Mouse (Mus musculus) heart, adult 2 months (tissue): Measurements from ENCODE around the gene Spata6. TPM values are rescaled to one million over a fixed set of nuclear protein-coding genes. Genes with fewer than 3 reads are reported as not detected.

Experiments used
- DNase-seq, 2 experiments: peaks; one replicate each; pipeline ENCODE4 v3.0.0; 2021
- H3K27ac ChIP-seq: fragments of 200-600 bp; 2 replicates; pipeline ENCODE4 v1.8.1; 2022
- H3K27me3 ChIP-seq: fragments of 200-500 bp; 2 replicates; pipeline ENCODE4 v1.6.1; 2012; ENCODE audit warnings: mild to moderate bottlenecking, low read length, inconsistent platforms, mixed read lengths; ENCODE audit not compliant: control insufficient read depth, insufficient read depth
- H3K36me3 ChIP-seq: fragments of 200-500 bp; 2 replicates; pipeline ENCODE4 v1.6.1; 2012; ENCODE audit warnings: low read length, inconsistent platforms; ENCODE audit not compliant: control insufficient read depth, insufficient read depth
- H3K4me1 ChIP-seq: fragments of 200-500 bp; 2 replicates; pipeline ENCODE4 v1.6.1; 2011; ENCODE audit warnings: low read length; ENCODE audit not compliant: control insufficient read depth, insufficient read depth
- H3K4me3 ChIP-seq: fragments of 200-600 bp; 2 replicates; pipeline ENCODE4 v1.8.1; 2022
- H3K79me2 ChIP-seq: fragments of 200-500 bp; replicated peaks from 2 replicates; pipeline ENCODE4 v1.6.1; 2012; ENCODE audit warnings: mild to moderate bottlenecking, inconsistent platforms, low read length, moderate library complexity, mixed read lengths; ENCODE audit not compliant: control insufficient read depth, insufficient read depth
- H3K9ac ChIP-seq: fragments of 200-500 bp; 2 replicates; pipeline ENCODE4 v1.6.1; 2012; ENCODE audit warnings: low read depth, mild to moderate bottlenecking, control low read depth, inconsistent platforms, low read length, mixed read lengths
- CTCF ChIP-seq: fragments of 200-600 bp; IDR thresholded peaks from 2 replicates; pipeline ENCODE4 v1.8.1; 2022; ENCODE audit warnings: antibody characterized with exemption, mild to moderate bottlenecking, moderate library complexity
- EP300 ChIP-seq: fragments of 200-500 bp; IDR thresholded peaks from 2 replicates; pipeline ENCODE4 v1.6.1; 2011; ENCODE audit warnings: low read depth, low read length, control low read depth; ENCODE audit not compliant: insufficient read depth
- POLR2A ChIP-seq: fragments of 200-500 bp; IDR thresholded peaks from 2 replicates; pipeline ENCODE4 v1.6.1; 2011; ENCODE audit warnings: mild to moderate bottlenecking, low read depth, low read length, control low read depth; ENCODE audit not compliant: insufficient read depth
- WGBS: fragments of 180-500 bp; shearing (Covaris S2); methylation state at CpG from one replicate; pipeline ENCODE4 v1.1.7; 2018; 5-methylcytosine and 5-hydroxymethylcytosine counted together
- intact Hi-C: fragments of 180-260 bp; cut with DNase I; formaldehyde crosslinking; loops from one replicate; pipeline ENCODE4 v1.15.1; 2025
- polyA plus RNA-seq: library from polyadenylated mRNA; depleted of rRNA; stranded (reverse); fragments of >200 nt; gene quantifications from 2 replicates; pipeline ENCODE4 v1.2.3, GENCODE M21; 2012
- total RNA-seq, 2 experiments: library from RNA; stranded (reverse); gene quantifications; 2 replicates each; pipeline ENCODE4 v1.2.3; 2021

Gene Spata6
- total and polyA plus RNA-seq, 3 experiments, result 5.4 to 7.6 (median 7.3) TPM

DNA sequence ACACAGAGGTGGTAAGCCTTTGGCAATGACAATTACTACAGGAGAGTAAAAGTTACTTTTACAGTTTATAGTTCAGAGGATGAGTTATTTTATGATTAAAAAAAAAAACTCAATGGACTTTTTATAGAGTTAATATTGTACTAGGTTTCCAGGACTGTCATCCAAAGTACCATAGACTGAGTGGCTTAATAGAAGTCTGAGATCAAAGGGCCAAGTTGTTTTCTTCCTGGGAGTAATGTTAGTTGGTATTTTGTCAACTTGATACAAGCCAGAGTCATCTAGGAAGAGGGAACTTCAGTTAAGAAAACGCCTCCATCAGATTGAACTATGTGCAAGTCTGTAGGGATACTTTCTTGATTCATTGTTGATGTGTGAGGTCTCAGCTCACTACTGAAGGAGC lies 18.4 kb upstream of the Spata6 start:
- H3K36me3 ChIP-seq, result no peaks in the 10 kb centered on the region
- intact Hi-C loops, result no loop called here
- no peaks in the 10 kb centered on the region for H3K79me2 ChIP-seq
- TF ChIP-seq POLR2A (no peak), EP300 (no peak), CTCF (no peak)
- no peak for DNase-seq
- H3K4me1 ChIP-seq, result no peaks in the 10 kb centered on the region
- no peak overlapping the region for H3K9ac ChIP-seq
- no peaks in the 10 kb centered on the region for H3K27me3 ChIP-seq
- 39% methylated on average over 1 of the region's 1 CpGs for WGBS
- no peak overlapping the region for H3K27ac ChIP-seq
- no peak overlapping the region for H3K4me3 ChIP-seq

- intact Hi-C loops, result no loop called here
- H3K27me3 ChIP-seq, result no peaks in the 10 kb centered on the region
- no peak overlapping the region for H3K27ac ChIP-seq
- H3K79me2 ChIP-seq, result no peaks in the 10 kb centered on the region
- H3K4me3 ChIP-seq, result no peak overlapping the region
- no peaks in the 10 kb centered on the region for H3K4me1 ChIP-seq
- TF ChIP-seq CTCF (no peak), EP300 (no peak), POLR2A (no peak)
- no peak for DNase-seq
- no peaks in the 10 kb centered on the region for H3K36me3 ChIP-seq
- WGBS, result 93% methylated on average over 2 of the region's 2 CpGs
- H3K9ac ChIP-seq, result no peak overlapping the region
Observed at GRCm38 (mm10) chr4:111704126-111704525, 15.7 kb upstream of the Spata6 start.

- H3K9ac ChIP-seq, result no peak overlapping the region
- TF ChIP-seq EP300 (no peak), POLR2A (no peak), CTCF (no peak)
- H3K4me3 ChIP-seq, result no peak overlapping the region
- no peak overlapping the region for H3K27ac ChIP-seq
- intact Hi-C loops, result no loop called here
- no peaks in the 10 kb centered on the region for H3K36me3 ChIP-seq
- no peaks in the 10 kb centered on the region for H3K4me1 ChIP-seq
- 72% methylated on average over 3 of the region's 3 CpGs for WGBS
- H3K27me3 ChIP-seq, result no peaks in the 10 kb centered on the region
- DNase-seq, result no peak
- H3K79me2 ChIP-seq, result no peaks in the 10 kb centered on the region
Observed at GRCm38 (mm10) chr4:111704975-111705374, 14.8 kb upstream of the Spata6 start.

- intact Hi-C loops, result loop anchor here (2.0 kb wide), 1 partner anchor 32 kb away; no protein-coding TSS in a partner anchor
- Histone ChIP-seq H3K9ac (no peak overlapping the region), H3K79me2 (no peaks in the 10 kb centered on the region), H3K4me3 (peak overlapping the region; percentile 98), H3K27ac (peak overlapping the region; percentile 92), H3K4me1 (peaks cover 4% of the 10 kb centered on the region), H3K36me3 (peaks cover 3% of the 10 kb centered on the region), H3K27me3 (no peaks in the 10 kb centered on the region)
- peak in 1 of 2 experiments; percentile 8 for DNase-seq
- WGBS, result 42% methylated on average over 4 of the region's 4 CpGs
- TF ChIP-seq CTCF, result no peak
- TF ChIP-seq POLR2A, result no peak
- no peak for TF ChIP-seq EP300
Observed at GRCm38 (mm10) chr4:111719296-111719695, 488 bp upstream of the Spata6 start.

GRCm38 (mm10) chr4:111720662-111721003 lies 849 bp downstream of the Spata6 start:
- Histone ChIP-seq H3K9ac (peak overlapping the region; percentile 98), H3K27ac (peak overlapping the region; percentile 92), H3K4me1 (peaks cover 4% of the 10 kb centered on the region), H3K36me3 (peaks cover 3% of the 10 kb centered on the region), H3K27me3 (no peaks in the 10 kb centered on the region), H3K4me3 (peak overlapping the region; percentile 98), H3K79me2 (no peaks in the 10 kb centered on the region)
- TF ChIP-seq POLR2A, result no peak
- no peak for TF ChIP-seq EP300
- TF ChIP-seq CTCF, result no peak
- intact Hi-C loops, result no loop called here
- 20% methylated on average over 2 of the region's 2 CpGs for WGBS
- peak in 1 of 2 experiments; percentile 27 for DNase-seq

DNA sequence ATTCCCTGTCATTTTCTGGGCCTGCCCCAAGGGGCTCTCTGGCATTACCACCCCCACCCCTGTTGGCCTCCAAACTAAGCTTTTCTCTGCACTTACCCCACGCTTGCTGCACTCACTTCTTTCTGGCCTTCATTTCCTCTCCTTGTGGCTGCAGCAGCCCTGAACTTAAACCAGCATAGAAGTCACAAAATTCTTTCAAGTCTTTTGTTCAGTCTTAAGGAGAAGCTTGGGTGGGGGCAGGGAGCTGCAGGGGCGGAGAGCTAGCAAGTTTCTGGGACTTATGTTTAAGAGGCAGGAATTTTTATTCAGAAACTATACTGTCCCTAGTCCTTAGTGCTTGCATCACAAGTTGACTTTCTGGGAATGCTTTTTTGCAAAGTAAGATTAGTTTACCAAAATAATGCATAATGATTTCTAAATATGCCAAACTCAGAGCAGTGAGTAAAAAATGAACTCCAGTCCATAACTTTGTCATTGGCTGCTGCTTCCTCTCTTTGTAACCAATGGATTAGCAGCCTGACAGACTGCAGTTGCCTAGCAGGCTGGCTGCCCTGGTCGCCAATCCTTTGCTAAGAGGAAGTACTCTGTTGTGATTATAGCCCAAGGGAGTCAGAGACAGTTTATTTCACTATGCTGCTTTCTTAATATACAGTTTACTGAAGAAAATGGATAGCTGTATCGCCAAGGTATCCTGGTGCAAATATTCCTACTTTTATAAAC lies 1.5 kb downstream of the Spata6 start:
- peak; percentile 31 to 48 for DNase-seq
- Histone ChIP-seq H3K27ac (peak overlapping the region; percentile 92), H3K27me3 (no peaks in the 10 kb centered on the region), H3K9ac (peak overlapping the region; percentile 98), H3K36me3 (peaks cover 3% of the 10 kb centered on the region), H3K4me3 (peak overlapping the region; percentile 98), H3K79me2 (no peaks in the 10 kb centered on the region), H3K4me1 (peaks cover 4% of the 10 kb centered on the region)
- WGBS, result 28% methylated on average over 4 of the region's 4 CpGs
- no peak for TF ChIP-seq POLR2A
- no peak for TF ChIP-seq CTCF
- TF ChIP-seq EP300, result no peak
- intact Hi-C loops, result no loop called here
